Mouse (Mus musculus) urinary bladder, postnatal 25 days (tissue): ENCODE measurements around the gene Car12.

ENCODE experiments used
- DNase-seq: peaks from one replicate; pipeline ENCODE4 v3.0.0; 2022; ENCODE audit warnings: low spot score

Gene Car12

DNA sequence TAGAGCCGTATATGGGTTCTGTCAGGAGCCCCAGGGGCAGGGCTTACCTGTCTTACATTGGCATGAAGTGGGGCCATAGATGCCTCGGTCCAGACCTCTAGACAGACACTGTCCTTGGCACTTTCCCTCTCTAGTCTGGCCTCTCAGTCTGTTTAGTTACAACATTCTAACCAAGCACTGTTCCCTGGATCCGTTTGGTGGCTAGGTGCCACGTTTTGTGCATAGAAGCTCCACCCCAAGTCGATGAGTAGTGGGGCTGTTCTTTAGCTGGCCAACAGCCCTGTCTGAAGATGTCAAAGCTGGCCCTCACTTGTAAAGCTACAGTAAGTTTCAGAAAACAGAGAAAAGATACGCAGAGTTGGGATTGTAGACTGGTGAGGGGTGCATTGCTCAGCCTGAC, 2.9 kb upstream of the Car12 start:
- no peak for DNase-seq

DNA sequence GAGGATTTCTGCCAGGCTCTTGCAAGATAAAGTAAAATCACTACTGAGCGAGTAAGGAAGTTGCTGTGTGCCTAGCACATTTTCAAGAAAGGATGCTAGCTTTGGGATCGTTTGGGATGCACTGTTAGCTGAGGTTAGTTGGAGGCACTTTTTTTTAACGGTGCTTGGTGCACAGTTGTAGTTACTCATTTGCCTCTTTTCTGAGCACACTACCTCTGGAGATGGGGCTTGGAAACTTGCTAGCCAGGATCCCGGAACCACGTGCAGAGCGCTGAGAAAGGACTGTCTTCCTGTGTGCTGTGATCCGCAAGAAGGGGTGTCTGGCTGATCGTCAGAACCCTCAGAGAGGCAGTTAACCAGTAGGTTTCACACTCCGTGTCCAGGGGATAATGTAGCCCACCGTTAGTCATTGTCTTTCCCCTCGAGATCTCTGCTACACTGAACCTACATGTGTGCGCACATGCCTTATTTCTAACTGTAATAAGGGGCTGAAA, 583 bp downstream of the Car12 start:
- DNase-seq, result no peak

DNA sequence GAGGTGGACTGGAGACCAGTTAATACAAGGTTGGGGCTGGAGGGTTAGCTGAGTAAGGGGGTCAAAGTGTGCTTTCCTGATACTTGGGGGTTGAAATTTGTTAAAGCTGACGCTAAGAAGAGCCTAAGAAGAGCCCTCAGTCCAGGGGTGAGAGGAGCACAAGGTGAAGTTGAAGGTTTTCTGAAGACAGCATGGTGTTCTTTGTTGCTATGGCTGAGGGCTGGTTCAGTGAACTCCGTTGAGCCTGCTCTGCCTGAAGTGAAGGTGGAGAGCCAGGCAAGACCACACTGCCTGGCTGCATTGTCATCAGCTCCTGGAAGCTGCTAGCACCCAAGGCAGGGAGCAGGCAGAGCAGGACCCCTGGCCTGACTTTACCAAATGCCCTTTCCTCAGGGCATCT, 1.9 kb downstream of the Car12 start:
- DNase-seq, result no peak

DNA sequence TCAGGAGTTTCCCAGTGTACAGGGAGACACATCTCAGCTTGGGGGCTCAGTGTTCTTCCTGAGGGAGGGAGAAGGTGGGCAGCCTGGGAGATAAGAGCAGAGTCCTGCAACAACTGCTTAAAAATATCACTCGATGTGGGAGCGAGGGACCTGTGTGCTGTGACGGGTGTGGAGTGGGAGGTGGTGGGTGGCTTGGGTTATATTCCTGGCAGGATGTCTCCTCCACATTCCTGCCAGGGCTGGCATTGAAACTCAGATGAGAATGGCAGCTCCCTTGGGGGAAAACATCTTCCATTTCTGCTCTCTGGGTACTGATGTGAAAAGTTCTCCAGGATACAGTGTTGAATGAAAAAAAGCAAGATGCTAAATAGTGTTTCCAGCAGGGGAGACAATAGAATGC, 3.0 kb downstream of the Car12 start:
- DNase-seq, result no peak

DNA sequence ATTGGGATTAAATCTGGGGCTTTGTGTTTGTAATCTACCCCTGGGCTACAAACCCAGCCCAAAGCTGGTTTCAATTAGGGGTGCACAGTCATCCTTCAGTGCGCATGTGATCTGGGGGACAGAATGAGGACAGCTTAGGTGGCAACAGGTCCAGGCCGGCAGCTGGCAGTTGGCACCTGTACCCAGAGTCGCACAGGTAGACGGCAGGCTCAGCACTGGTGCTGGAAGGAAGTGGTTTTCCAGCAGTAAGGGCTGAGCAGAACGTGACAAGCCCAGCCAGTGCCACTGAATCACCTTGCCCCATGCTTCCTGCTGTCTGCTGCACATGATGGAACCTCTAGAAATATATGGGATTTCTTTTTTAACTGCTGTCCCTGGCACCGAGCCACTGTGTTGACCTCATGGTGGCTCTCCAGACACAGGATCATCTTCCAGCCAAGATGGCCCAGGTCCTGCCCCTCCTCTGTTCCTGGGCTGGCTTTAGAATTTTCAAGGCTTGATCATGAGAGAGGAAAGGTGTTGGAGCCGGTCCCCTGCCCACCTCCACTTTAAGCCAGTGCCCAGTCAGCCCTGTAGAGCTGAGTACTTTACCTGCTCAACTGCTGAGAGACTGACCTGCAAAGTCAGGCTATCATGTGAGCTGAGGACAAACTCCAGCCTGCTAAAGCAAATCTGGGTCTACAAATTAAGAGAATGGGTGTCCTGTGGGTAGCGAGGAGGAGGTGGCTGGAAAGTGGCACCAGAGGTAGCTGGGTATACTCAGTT, 7.4 kb downstream of the Car12 start:
- DNase-seq, result no peak

DNA sequence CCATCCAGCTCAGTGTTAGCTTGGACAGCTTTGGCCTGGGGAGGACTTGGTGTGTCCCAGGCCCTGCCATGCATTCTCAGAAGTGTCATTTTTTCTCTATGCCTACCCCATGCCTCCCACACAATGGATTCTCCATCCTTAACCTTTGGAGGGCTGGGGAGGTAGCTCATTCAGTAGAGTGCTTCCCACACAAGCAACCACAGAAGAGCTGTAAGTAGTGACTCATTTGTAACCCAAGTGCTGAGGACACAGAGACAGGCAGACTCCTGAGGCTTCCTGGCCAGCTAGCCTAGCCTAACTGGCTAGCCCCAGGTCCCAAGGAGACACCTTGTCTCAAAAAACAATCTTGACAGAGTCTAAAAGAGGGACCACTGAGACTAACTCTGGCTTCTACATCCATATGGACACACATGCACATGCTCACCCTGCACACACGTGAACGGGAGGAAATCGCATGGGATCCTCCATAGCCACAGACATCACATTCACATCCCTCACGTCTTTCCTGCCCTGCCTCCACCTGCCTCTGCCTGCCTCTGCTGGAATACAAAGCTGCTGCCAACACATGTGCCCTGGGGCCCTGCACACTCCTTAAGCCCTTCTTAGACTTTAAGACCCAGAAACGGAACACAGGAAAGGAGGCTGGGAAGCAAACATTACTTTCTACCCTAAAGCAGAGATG, 8.8 kb downstream of the Car12 start:
- no peak for DNase-seq

DNA sequence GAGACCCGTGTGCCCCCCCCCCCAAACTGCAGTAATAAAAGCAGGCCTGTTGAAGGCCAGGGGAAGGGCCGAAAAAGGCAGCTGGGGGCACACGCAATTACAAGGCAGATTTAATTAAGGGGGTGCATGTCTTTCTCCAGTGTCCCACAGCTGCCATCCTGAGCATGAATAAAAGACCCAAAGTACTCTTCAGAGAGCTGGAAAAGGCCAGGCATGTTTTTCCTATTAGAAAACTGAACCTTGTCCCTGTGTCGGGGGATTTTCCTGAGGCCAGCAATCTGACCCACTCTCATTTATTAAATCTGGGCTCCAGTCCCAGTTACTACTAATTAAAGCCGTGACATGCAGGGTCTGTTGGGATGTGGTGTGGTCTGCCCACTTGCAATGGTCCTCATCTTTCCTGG, 9.4 kb downstream of the Car12 start:
- no peak for DNase-seq

DNA sequence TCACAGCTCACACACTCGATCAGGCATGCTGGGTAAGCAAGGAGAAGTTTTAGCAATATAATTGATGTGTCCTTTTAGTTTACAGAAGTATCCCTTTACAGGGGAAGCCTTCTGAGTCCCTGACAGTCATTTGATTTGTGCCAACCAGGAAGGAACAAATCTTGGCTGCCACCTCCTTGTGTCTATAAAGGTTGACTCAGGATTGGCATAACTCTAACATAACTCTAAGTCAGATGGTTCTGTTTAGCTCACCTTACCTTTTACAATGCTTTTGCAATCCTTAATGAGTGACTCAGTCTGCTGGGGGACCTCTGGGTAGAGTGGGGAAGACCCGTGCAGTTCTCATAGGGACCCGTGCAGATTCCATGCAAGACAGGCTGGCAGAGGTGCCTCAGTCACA, 12.1 kb downstream of the Car12 start:
- no peak for DNase-seq

DNA sequence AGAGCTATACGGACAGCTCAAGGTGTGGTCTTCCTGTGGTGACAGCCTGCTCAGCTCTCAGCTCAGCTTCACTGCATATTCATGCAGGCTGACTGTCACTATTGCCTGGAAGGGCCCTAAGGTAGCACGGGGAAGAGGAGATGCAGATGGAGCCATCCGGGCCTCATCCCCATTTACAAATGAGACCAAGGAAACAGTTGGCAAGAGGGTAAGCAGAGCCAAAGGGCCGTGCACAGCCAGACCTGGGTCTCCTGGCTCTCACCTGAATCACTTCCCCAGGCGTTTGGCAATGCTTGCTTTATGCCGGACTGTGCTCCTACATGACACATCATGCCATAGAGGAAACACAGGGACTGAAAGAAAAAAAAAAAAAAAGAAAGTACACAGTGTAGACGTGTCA, 13.8 kb downstream of the Car12 start:
- no peak for DNase-seq

DNA sequence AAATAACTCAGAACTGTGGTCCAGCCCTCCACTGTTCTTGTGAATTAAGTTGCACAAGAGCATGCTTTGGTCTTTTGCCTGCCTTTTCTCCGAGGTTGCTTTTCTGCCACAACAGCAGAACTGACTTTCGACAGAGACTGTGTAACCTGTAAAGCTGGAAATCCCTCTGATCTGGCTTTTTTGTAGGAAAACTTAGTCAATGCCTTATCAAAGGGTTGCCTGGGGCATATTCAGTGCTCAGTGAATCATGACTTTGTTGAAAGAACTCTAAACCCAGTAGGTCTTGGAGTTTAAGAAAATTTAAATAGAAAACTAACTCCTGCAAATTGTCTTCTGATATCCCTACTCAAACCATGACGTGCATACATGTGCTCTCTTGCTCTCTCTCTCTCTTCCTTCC, 17.1 kb downstream of the Car12 start:
- DNase-seq, result no peak

DNA sequence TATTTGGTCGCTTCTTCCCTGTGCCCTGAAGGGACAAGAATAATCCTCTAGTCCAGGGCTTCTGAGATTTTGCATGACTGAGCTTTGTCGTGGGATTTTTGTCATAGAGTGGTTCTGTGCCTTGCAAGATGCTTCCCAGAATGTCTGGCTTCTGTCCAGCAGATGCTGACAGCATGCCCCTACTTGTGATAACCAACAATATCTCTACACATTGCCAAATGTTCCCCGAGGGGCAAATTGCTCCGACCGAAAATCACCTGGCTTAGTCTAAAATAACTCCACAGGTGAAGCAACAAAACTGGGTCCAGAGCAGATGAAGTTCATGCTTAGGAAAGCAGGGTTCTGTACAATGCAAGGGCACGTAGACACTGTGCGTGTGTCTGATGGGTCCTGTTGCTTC, 17.8 kb downstream of the Car12 start:
- no peak for DNase-seq

DNA sequence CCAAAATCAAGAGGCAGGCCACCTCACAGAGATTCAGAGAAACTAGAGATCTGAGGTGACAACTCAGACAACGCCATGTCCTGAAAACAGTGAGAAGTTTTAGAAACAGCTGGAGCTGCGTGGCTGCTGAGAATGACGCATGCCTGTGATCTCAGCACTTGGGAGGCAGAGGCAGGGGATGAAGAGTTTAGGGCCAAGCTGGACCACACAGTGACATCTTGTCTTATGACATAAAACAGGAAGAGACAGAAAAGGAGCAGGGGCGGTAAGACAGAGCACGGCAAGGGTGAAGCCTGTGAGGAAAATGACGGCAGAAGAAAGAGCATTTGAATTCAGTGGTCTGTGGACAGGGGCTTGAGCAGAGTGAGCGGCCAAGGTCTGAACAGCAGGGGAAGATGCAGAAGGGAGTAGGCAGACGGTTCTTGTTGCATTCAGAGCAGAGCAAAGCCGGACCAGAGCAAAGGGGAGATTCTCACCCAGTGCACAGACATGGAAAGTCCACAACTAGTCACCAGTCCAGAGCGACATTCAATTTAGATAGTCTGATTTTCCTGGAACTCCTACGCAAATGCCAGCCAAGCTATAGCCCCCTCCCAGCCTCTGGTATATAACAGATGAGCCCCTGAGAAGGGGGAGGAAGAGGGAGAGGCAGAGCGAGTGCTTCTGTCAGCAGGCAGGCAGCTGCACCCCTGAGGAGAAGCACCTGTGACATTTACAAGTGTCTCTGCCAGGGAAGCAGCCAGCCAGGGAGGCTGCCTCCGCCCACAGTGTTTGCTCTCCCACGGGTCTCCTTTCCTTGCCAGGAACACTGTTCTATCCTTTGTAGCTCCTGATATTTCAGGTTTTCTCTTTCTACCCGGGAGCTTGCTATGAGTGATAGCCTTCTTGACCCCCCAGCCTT, 19.6 kb downstream of the Car12 start:
- no peak for DNase-seq

DNA sequence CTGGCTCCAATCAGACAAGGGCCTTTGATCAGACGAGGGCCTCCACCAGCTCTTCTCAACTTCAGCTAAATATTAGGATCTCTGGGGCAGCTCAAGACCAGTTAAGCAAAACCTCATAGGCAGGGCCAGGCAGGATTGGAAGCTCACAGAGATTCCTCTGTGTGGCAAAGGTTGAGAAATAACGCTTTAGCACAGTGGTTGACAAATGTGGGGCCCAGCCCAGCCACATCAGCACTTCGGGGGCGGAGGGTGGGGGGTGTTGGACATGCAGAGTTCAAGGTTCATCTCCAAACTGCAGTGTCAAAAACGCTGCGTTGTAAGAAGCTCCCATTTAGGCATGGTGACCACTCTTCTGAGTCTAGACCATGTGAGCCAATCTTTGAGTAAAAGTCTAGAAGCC, 21.1 kb downstream of the Car12 start:
- DNase-seq, result no peak

DNA sequence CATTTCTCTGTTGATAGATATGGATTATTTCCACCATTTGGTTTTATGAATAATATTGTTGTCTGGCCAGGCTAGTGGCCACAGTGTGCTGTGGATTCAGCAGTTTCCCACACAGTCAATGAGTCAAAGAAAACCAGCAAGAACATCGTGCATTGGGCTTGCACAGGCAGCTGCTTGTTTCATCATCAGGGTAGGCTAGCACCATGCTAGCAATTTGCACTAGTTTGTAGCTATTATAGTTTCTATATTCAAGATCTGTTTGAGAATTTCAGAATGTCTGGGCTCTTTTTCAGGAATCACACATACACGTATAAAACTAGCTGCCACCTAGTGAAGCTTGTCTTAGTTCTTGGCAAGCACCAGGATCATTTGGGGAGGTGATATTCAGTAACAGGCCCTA, 21.6 kb downstream of the Car12 start:
- DNase-seq, result no peak

DNA sequence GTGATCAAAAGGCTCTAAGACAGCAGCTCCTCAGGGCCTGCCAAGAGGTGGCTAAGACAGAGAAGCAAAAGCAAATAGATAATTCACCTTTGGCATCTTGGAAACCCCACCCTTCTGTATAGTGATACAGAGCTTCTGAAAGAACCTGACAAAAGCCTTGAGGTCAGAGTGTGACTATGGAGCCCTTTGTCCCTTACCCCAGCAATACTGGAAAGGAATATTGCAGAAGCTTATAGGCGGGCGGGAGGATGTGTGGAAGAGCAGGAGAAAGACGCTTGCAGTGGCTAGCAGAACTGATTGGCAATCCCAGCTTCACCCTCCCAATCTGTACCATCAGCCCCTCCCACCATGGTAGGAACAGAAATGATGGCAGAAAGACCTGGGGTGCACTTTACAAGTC, 22.5 kb downstream of the Car12 start:
- no peak for DNase-seq

DNA sequence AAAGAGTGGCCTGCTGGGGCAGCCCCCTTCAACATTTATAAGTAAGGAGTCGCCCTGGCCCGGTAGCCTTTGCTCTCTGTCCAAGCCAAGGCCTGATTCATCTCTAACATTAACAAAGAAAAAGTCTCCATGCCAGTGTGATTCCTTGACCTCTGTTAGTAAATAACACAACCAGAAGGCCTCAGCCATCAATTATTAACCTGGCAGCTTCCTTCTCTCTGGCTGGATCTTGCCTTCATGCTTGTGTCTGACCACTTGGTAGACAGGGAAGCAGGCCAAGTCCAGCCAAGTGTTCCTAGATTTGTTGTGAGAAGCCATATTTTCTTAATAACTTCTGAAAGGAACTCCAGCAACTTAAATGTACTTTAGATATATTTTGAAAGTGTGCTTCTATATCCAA, 23.1 kb downstream of the Car12 start:
- DNase-seq, result no peak

DNA sequence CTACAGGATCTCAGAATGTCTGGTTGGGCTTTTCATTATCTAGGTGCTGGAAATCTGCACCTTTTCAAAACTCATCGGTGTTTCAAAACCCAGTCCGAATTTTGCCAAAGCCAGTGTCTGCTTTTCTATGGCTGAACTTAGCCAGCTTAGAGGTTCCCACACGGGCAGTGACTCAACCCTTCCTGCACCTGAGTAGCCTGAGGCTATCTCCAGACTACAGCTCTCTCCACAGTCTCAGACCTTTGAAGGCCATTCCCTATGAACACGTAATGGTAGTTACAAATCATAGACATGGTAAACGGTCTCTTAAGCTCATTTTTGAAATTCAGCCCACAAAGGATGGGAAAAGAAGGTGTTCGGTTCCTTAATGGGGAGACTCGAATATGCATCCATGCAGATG, 26.0 kb downstream of the Car12 start:
- DNase-seq, result no peak

DNA sequence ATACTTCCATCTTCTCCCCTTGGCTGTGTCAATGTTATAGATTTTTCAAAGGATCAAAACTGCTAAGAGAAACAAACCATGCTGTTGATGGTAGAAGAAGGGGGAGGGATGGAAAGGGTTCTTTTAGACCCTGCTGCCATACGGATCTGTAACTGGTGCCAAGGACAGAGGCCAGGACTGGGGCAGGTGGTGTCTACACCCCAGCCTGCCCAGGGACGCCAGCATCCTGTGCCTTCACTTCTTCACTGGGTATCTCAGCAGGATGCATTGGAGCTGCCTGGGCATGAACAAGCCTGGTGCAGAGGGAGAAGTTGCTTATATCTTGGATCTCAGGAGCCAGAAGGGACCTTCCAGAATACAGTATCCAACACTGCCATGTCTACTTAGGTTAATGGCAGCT, 31.0 kb downstream of the Car12 start:
- no peak for DNase-seq

DNA sequence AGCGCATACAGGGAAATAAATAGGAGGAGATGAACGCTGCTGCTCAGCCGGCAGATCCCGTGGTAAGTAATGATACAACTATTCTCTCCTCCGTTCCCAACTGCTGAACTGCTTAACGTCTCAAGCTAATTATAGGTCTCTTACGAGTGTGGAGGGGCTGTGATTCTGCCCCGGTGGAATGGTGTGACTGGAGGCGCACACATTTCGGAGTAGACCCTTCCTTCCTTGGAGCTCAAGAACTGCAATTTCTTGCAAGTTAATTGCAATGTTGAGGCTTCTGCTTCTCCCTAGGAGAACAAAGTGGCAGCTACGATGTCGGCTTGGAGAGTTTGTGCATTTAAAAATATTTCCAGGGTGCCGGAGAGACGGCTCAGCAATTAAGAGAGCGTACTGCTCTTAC, 34.9 kb downstream of the Car12 start:
- DNase-seq, result no peak

DNA sequence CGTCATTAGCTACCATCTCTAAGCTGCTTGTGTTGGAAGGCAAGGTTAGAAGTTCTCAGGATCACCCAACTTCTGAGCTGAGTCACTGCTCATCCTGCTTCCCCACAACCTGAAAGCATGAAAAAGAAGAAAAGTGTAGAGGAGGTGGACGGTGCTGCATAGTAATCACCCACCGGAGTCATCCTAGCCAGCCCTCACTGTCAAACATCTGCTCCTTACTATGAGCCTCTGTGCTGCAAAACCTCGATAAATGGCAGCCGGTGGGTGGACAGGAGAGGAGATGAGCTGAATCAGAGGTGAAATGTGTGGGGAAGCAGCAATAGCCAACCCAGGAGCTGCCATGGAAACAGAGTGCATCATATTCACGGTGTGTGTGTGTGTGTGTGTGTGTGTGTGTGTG, 39.4 kb downstream of the Car12 start:
- DNase-seq, result no peak

DNA sequence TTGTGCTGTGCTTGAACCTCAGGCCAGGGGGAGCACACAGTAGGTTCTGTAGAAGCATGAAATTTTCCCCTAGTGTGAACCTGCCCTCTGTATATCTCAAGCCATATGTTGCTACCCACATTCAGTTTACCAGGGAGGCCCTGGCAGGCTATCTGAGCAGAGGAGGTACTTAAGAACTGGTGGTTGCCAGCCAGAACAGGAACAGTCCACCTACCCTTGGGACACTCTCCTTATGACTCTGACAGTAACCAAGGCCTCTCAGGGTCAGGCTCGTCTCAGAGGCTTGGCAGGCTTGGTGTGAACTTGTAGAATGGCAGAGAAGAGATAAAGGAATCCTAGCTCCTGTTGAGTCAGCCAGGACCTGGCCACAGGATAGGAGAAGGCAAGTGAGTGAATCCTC, 47.5 kb downstream of the Car12 start:
- no peak for DNase-seq

DNA sequence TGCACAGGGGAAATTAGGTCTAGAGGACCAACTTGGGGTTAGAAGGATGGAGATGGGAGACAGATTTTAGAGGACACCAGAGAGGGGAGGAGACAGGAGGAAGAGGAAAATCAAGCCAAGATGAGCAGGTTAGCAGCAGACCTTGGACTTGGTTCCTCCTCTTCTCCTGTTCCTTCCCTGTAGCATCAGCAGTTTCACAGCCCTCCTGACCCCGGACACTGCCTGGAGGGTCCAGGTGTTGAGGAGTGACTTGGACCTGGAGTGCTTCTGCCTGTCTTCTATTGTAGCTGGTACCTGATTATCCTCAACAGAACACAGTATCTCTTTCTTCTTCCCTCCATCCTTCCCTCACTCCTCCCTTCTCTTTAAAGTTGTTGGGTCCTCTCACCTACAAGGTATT, 55.2 kb downstream of the Car12 start:
- no peak for DNase-seq

DNA sequence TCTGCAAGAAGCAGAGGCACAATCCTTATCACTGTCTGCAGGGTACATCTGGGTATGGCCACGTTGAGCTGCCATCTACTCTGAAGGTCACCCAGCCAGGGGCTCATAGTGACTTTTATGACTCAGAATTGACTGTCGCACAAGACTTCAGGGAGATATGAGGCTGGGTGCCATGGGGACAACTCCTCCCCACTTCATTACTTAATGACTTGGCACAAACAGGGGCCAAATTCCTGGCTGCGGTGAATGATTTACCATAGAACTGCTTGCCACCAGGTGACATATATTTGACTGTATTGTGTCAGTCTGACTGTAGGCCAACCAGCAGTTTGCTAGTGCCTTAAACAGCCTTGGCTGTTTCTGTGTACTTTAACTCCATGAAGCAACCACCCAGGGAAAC, 55.8 kb downstream of the Car12 start:
- no peak for DNase-seq
